Mouse (Mus musculus) heart, adult 2 months (tissue): ENCODE measurements around the gene Rela.

ENCODE experiments used
- CTCF ChIP-seq: fragments of 200-600 bp; IDR thresholded peaks from 2 replicates; pipeline ENCODE4 v1.8.1; 2022; ENCODE audit warnings: antibody characterized with exemption, mild to moderate bottlenecking, moderate library complexity
- POLR2A ChIP-seq: fragments of 200-500 bp; IDR thresholded peaks from 2 replicates; pipeline ENCODE4 v1.6.1; 2011; ENCODE audit warnings: mild to moderate bottlenecking, low read depth, low read length, control low read depth; ENCODE audit not compliant: insufficient read depth

DNA sequence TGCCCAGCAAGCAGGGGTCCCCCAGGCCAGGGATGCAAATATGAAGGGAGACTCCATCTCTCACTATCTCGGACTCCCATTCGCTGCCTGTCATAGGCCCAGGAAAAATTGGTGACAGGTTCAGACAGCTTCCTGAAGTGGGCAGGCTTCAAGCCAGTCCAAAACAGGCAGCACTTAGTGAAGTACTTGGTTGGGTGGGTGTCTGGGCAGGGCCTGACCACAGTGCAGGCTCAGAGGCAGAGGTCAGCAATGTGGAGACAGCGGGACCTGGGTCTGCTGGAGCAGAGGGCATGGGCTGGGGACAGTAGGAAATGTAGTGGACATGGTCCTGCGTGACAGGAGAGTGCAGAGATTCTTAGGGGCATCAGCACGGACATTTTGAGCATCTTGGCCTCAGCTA is 54.3 kb downstream of the Rela start:
- TF ChIP-seq CTCF = no peak
- peak; percentile 10; the same call in 1 of the 2 replicates for TF ChIP-seq POLR2A
